Comparison of ENCODE assay signal across 8 mouse cellular contexts in genomic region chr19:21779106-21779505, GRCm38 (mm10). TPM values are rescaled to one million over a fixed set of nuclear protein-coding genes. Genes with fewer than 3 reads are reported as not detected.
A peak's percentile ranks its signal among the peaks of the same experiment; 100 is the strongest.
DNase-seq lines count a peak whose midpoint lies in the region; ATAC-seq and TF ChIP-seq lines count a peak whose summit lies in the region.

No protein-coding gene starts in this region.

- H3K9me3 ChIP-seq in G1E (replicated peaks) = no peaks in the 10 kb centered on the region
- H3K9me3 ChIP-seq in forebrain, postnatal 0 days (ENCODE audit: low read length) = no peaks in the 10 kb centered on the region
- H3K9me3 ChIP-seq in liver, embryonic 16.5 days (replicated peaks; ENCODE audit: control insufficient read depth, low read length) = no peaks in the 10 kb centered on the region

- no peak for TF ChIP-seq CTCF in heart, adult 2 months (IDR thresholded peaks at IDR 0.05)
- TF ChIP-seq CTCF in G1E (IDR thresholded peaks at IDR 0.05; ENCODE audit: low read depth, low read length) = no peak
- TF ChIP-seq CTCF in forebrain, postnatal 0 days (IDR thresholded peaks at IDR 0.05; ENCODE audit: low read depth) = no peak

- peak overlapping the region; percentile 88 for H3K27ac ChIP-seq in heart, adult 2 months
- peak overlapping the region; percentile 89 for H3K27ac ChIP-seq in forebrain, postnatal 0 days (ENCODE audit: low read depth, low read length)
- no peak overlapping the region; the same call in 1 of the 2 replicates for H3K27ac ChIP-seq in liver, embryonic 16.5 days (ENCODE audit: low read length)

- no peaks in the 10 kb centered on the region for H3K27me3 ChIP-seq in heart, adult 2 months (ENCODE audit: control insufficient read depth, insufficient read depth, low read length)
- peaks cover 15% of the 10 kb centered on the region for H3K27me3 ChIP-seq in G1E (ENCODE audit: insufficient read depth, low read length)
- no peaks in the 10 kb centered on the region for H3K27me3 ChIP-seq in forebrain, postnatal 0 days (ENCODE audit: insufficient read depth, low read length)
- 0 out of 2 replicates have a peak, but pooled peaks cover 2% of the 10 kb centered on the region for H3K27me3 ChIP-seq in liver, embryonic 16.5 days (ENCODE audit: control insufficient read depth, insufficient read depth, low read depth, low read length)

- 0 out of 2 replicates have a peak, but pooled peaks have one; percentile 19 for TF ChIP-seq POLR2A in heart, adult 2 months (IDR thresholded peaks at IDR 0.05; ENCODE audit: insufficient read depth, low read depth, low read length)

- intact Hi-C loops in heart, adult 2 months (cut with DNase I) = loop anchor here (5.0 kb wide), 1 partner anchor 43 kb away; no protein-coding TSS in a partner anchor

- H3K4me3 ChIP-seq in heart, adult 2 months = peak overlapping the region; percentile 99
- H3K4me3 ChIP-seq in G1E (ENCODE audit: low read depth, low read length) = peak overlapping the region; percentile 90
- H3K4me3 ChIP-seq in forebrain, postnatal 0 days (ENCODE audit: low read depth, low read length) = peak overlapping the region; percentile 82
- H3K4me3 ChIP-seq in liver, embryonic 16.5 days (ENCODE audit: low read depth, low read length) = peak overlapping the region; percentile 73

- DNase-seq in heart, adult 2 months = no peak
- DNase-seq in heart, adult 18-20 months = no peak
- no peak for DNase-seq in G1E (ENCODE audit: low spot score)
- peak; percentile 53 for DNase-seq in forebrain, postnatal 0 days
- DNase-seq in left cerebral cortex, adult 11 months (ENCODE audit: low spot score) = no peak
- DNase-seq in adrenal gland, postnatal 14 days = no peak

- peaks cover 6% of the 10 kb centered on the region for H3K4me1 ChIP-seq in heart, adult 2 months (ENCODE audit: control insufficient read depth, insufficient read depth, low read length)
- peaks cover 32% of the 10 kb centered on the region for H3K4me1 ChIP-seq in G1E (ENCODE audit: insufficient read depth, low read depth, low read length)
- H3K4me1 ChIP-seq in forebrain, postnatal 0 days (ENCODE audit: insufficient read depth) = peaks cover 25% of the 10 kb centered on the region
- peaks cover 17% of the 10 kb centered on the region for H3K4me1 ChIP-seq in liver, embryonic 16.5 days (ENCODE audit: control insufficient read depth, low read depth, low read length)

- H3K4me2 ChIP-seq in forebrain, postnatal 0 days (ENCODE audit: low read depth) = peak overlapping the region; percentile 64
- peak overlapping the region; percentile 89 for H3K4me2 ChIP-seq in liver, embryonic 16.5 days (ENCODE audit: low read depth, low read length)

- no peak for TF ChIP-seq EP300 in heart, adult 2 months (IDR thresholded peaks at IDR 0.05; ENCODE audit: insufficient read depth, low read depth, low read length)

- H3K9ac ChIP-seq in heart, adult 2 months (ENCODE audit: low read depth, low read length) = peak overlapping the region; percentile 85
- peak overlapping the region; percentile 97 for H3K9ac ChIP-seq in forebrain, postnatal 0 days
- H3K9ac ChIP-seq in liver, embryonic 16.5 days (ENCODE audit: low read depth, low read length) = peak overlapping the region; percentile 74

- no peaks in the 10 kb centered on the region; the same call in 1 of the 2 replicates for H3K79me2 ChIP-seq in heart, adult 2 months (replicated peaks; ENCODE audit: control insufficient read depth, insufficient read depth, low read length)

- H3K36me3 ChIP-seq in heart, adult 2 months (ENCODE audit: control insufficient read depth, insufficient read depth, low read length) = peaks cover 2% of the 10 kb centered on the region; the same call in 1 of the 2 replicates
- peaks cover 12% of the 10 kb centered on the region for H3K36me3 ChIP-seq in G1E (replicated peaks)
- H3K36me3 ChIP-seq in forebrain, postnatal 0 days (ENCODE audit: insufficient read depth) = no peaks in the 10 kb centered on the region
- no peaks in the 10 kb centered on the region for H3K36me3 ChIP-seq in liver, embryonic 16.5 days (ENCODE audit: control insufficient read depth, insufficient read depth)

- 4% methylated on average over 11 of the region's 11 CpGs for WGBS in heart, adult 2 months
- under 1% methylated on average over 11 of the region's 11 CpGs for WGBS in forebrain, postnatal 0 days
- 3% methylated on average over 11 of the region's 11 CpGs for WGBS in liver, embryonic 16.5 days (ENCODE audit: insufficient replicate concordance)

- ATAC-seq in G1E (ENCODE audit: extremely low read depth, insufficient number of reproducible peaks, low FRiP score, poor library complexity, severe bottlenecking) = no peak
- ATAC-seq in forebrain, postnatal 0 days = no peak
- ATAC-seq in liver, embryonic 16.5 days (ENCODE audit: low read depth) = no peak
- ATAC-seq in megakaryocyte-erythroid progenitor cell, adult 5-6 weeks (replicated peaks; ENCODE audit: low FRiP score, low TSS enrichment, poor library complexity, severe bottlenecking) = no peak

RNA-seq across cellular contexts. Expression of gene Cemip2, which starts 1.0 kb away (rescaled TPM):
- total RNA-seq in heart, adult 2 months (2021) = 10 to 100 TPM; 10.7 to 11.7 TPM
- polyA plus RNA-seq in heart, adult 2 months (2012; rRNA removed) = 4.5 and 5.8 TPM in 2 replicates
- total RNA-seq in heart, adult 18-20 months (2021) = 10 to 100 TPM; 11.0 to 11.3 TPM
- total RNA-seq in G1E (2014; fragmentation: Nextera tagmentation) (4.5 and 7.7 TPM in 2 replicates), G1E (2017) (10.6 and 10.9 TPM in 2 replicates)
- 1.7 and 2.5 TPM in 2 replicates for polyA plus RNA-seq in G1E (2012)
- 30.7 and 42.5 TPM in 2 replicates for total RNA-seq in forebrain, postnatal 0 days (2014; rRNA removed)
- 13.4 and 17.4 TPM in 2 replicates for polyA plus RNA-seq in forebrain, postnatal 0 days (2015; fragmentation: Nextera tagmentation; extraction: Ambion mirVana)
- 8.0 and 8.7 TPM in 2 replicates for polyA plus RNA-seq in liver, embryonic 16.5 days (2015; fragmentation: Nextera tagmentation; extraction: Ambion mirVana)
- total RNA-seq in megakaryocyte-erythroid progenitor cell, adult 5-6 weeks (2014; fragmentation: Nextera tagmentation) = 1.1 and 3.8 TPM in 2 replicates
- 3.3 and 4.6 TPM in 2 replicates for total RNA-seq in megakaryocyte-erythroid progenitor cell, adult 5-6 weeks (2017)
- total RNA-seq in adrenal gland, postnatal 14 days (2021) = 25.3 and 26.3 TPM in 2 replicates
